Mouse (Mus musculus): ENCODE measurements around the gene Fbn1. TPM values are rescaled to one million over a fixed set of nuclear protein-coding genes. Genes with fewer than 3 reads are reported as not detected.

The Fbn1 gene
- polyA plus RNA-seq, 1 experiment from 2014 or later: 20.8 TPM

DNA sequence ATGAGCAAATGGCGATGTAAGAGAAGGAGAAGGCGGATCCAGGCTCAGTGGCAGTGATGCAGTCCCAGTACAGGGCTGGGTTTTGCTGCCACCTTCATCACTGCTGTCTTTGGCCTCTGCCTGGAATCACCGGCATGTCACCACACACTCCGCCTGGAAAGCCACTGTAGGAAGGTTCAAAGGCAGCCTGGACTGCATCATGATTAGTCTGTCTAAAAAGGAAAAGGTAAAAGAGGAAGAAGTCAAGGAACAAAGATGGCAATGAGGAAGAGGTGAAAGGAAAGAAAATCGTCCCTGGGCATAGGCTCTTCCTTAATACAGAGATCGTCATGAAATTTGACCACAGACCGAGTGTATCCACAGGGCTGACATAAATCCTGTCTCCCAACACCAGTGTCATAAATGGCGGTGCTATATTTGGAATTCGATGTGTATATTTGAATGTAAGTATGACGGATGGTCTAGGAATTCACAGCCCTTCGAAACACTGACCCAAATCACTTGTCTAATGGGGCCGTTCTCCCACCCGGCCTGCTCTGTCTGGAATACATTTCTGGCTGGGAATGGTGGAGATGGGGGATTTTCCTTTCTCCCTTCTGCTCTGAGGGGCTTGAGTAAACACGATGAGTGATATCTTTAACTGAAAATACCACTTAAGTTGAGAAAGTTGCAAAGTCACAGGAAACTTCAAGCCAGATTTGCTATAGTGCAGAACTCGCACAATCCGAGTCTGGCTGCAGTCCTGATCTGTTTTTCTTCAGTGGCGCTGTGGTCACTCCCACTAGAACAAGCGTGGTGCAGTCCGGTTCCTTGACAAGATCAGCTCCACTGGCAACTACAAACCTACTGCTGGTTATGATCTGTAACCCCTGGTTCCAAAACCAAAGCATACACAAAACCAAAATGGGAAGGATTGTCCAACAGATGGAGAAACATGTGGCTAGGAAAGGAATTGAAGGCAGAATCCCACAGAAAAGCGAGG is 12.7 kb downstream of the Fbn1 start:
- H3K36me3 ChIP-seq: no peaks in the 10 kb centered on the region
- peak; percentile 80 for ATAC-seq
- H3K4me3 ChIP-seq (replicated peaks): no peak overlapping the region
- no peaks in the 10 kb centered on the region for H3K9me3 ChIP-seq
- no peak overlapping the region for H3K4me2 ChIP-seq (replicated peaks)
- H3K9ac ChIP-seq: no peak overlapping the region
- 46% methylated on average over 20 of the region's 20 CpGs for WGBS
- H3K27me3 ChIP-seq (replicated peaks): no peaks in the 10 kb centered on the region
- H3K4me1 ChIP-seq (replicated peaks): peaks cover 19% of the 10 kb centered on the region; the same call in 1 of the 2 replicates
- peak overlapping the region; percentile 68 for H3K27ac ChIP-seq

DNA sequence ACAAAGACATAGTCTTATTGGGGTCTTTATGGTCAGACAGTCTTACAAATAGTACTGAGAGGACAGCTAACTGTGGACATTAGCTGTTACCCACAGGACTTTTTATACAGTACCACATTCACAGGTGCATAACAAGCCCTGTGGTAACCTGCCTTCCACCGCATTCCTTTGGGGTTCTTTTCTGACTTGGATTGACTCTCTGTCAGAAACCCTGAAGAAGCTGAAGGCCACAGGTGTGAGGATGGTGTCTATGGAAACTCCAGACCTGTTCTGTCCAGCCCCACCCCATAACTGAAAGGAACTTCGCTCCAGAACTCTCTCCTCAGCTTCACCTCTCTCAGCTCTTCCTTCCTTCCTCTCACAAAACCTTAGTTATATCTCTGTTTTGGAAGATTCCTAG is 13.5 kb downstream of the Fbn1 start:
- no peak overlapping the region for H3K9ac ChIP-seq
- no peak for ATAC-seq
- no peak overlapping the region for H3K4me2 ChIP-seq (replicated peaks)
- no peaks in the 10 kb centered on the region for H3K27me3 ChIP-seq (replicated peaks)
- no peak overlapping the region for H3K4me3 ChIP-seq (replicated peaks)
- H3K4me1 ChIP-seq (replicated peaks): peaks cover 19% of the 10 kb centered on the region; the same call in 1 of the 2 replicates
- H3K27ac ChIP-seq: no peak overlapping the region
- no peaks in the 10 kb centered on the region for H3K9me3 ChIP-seq
- WGBS: 91% methylated on average over 2 of the region's 2 CpGs
- no peaks in the 10 kb centered on the region for H3K36me3 ChIP-seq

DNA sequence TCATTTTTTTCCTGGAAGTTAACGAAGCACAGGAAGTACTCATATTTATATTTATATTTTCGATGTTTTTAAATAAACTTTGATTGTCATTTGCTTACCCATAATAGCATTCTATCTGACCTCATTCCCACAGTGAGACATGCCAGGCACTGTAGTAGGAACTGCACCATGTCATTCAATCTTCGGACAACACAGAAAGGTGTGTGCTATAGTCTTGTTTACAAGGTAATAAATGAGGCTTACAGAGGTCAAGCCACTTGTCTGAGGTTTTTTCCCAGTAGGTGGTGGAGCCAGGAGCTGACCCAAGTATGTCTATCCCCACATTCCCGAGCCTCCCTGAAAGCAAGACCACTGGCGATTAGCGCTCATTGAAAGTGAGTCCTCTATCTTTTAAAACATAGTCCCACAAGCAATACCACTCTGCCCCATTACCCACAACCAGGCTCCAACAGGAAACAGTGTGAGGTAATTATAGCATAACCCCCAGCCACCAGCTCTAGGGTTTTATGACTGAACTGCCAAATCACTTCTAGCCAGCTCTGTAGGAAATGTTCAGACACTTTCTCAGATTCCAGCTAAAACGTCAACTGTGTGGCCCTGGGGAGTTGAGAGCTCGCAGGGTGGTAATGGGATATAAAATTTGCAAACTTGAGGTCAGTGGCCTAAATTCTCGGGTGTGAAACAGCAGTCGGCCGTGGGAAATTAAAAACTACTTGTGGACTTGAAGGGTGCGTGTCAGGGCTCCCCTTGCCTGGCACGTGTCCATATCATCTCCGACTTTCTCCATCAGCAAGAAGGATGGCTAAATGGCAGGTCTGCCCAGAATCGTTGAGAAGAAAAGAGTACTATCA is 15.5 kb downstream of the Fbn1 start:
- no peaks in the 10 kb centered on the region for H3K9me3 ChIP-seq
- 0 out of 2 replicates have a peak, but pooled peaks have one; percentile 24 for ATAC-seq
- H3K27ac ChIP-seq: peak overlapping the region; percentile 28; the same call in 1 of the 2 replicates
- H3K4me3 ChIP-seq (replicated peaks): no peak overlapping the region
- H3K4me2 ChIP-seq (replicated peaks): no peak overlapping the region
- H3K9ac ChIP-seq: no peak overlapping the region
- WGBS: 45% methylated on average over 15 of the region's 15 CpGs
- H3K4me1 ChIP-seq (replicated peaks): peaks cover 19% of the 10 kb centered on the region; the same call in 1 of the 2 replicates
- no peaks in the 10 kb centered on the region for H3K27me3 ChIP-seq (replicated peaks)
- no peaks in the 10 kb centered on the region for H3K36me3 ChIP-seq

DNA sequence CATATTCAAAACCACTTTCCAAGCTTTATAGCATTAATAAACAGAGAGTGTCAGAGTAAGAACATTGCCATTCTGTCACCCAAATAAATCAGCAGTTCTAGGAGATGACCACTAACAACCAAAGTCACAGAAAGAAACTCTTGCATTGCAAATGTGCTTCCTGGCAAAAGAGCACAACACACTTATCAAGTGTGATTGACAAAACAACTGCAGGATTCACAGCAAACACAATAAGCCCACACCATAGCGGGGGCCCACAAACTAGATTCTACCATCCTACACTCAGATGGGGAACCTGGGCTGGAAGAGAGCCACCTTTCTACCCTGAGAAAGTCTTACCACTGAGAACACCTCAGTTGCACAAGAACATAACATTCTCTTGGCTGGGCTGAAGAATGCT is 17.8 kb downstream of the Fbn1 start:
- Histone ChIP-seq H3K36me3 (no peaks in the 10 kb centered on the region), H3K27me3 (replicated peaks) (no peaks in the 10 kb centered on the region), H3K4me3 (replicated peaks) (no peak overlapping the region), H3K27ac (no peak overlapping the region), H3K9me3 (no peaks in the 10 kb centered on the region), H3K4me1 (replicated peaks) (peaks cover 20% of the 10 kb centered on the region; the same call in 1 of the 2 replicates), H3K4me2 (replicated peaks) (no peak overlapping the region), H3K9ac (no peak overlapping the region)
- no peak for ATAC-seq
- WGBS: 96% methylated on average over 1 of the region's 1 CpGs

DNA sequence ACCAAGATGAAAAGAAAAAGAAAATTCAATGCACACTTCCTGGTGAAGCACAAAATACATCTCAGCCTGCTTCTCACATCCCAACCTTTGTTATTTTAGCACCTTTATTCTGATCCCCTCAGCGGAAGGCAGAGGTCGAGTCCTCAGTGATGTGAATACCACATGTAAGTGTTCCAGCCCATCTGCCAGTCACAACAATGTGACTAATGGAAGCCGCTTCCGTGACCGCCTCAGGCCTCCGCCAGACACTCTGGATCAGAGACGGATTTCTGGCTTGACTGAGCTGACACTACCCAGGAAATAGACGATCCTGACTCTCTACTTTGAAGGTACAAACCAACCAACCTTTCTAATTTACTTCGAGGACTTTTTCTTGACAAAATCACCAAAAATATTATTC is 22.9 kb downstream of the Fbn1 start:
- no peaks in the 10 kb centered on the region for H3K36me3 ChIP-seq
- peaks cover 2% of the 10 kb centered on the region; the same call in 1 of the 2 replicates for H3K4me1 ChIP-seq (replicated peaks)
- 0 out of 2 replicates have a peak overlapping the region, but pooled peaks have one; percentile 32 for H3K27ac ChIP-seq
- no peak for ATAC-seq
- H3K27me3 ChIP-seq (replicated peaks): no peaks in the 10 kb centered on the region
- H3K9ac ChIP-seq: no peak overlapping the region
- 79% methylated on average over 9 of the region's 9 CpGs for WGBS
- H3K4me2 ChIP-seq (replicated peaks): no peak overlapping the region
- no peak overlapping the region for H3K4me3 ChIP-seq (replicated peaks)
- no peaks in the 10 kb centered on the region for H3K9me3 ChIP-seq

DNA sequence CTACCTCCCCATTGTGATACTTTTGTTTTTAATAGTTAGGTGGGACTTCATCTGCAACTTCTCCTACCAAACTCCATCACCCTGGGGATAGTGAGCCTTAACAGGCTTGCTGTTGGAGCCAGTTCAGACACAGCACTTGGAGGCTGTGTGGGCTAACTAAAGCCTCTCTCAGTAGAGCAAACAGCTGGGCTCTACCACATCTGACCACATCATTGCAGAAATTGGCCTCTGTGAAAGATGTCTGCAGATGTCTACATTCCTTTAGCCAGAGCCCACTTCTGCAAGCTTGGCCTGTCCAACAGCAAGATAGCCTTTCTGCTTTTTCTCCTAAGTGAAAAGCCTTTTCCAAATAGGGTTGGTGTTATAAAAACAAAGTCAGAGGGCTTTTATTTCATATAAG is 23.6 kb downstream of the Fbn1 start:
- H3K4me2 ChIP-seq (replicated peaks): no peak overlapping the region
- ATAC-seq: no peak
- H3K9me3 ChIP-seq: no peaks in the 10 kb centered on the region
- no peak overlapping the region for H3K4me3 ChIP-seq (replicated peaks)
- H3K27me3 ChIP-seq (replicated peaks): no peaks in the 10 kb centered on the region
- no peaks in the 10 kb centered on the region for H3K36me3 ChIP-seq
- peaks cover 2% of the 10 kb centered on the region; the same call in 1 of the 2 replicates for H3K4me1 ChIP-seq (replicated peaks)
- H3K27ac ChIP-seq: no peak overlapping the region
- no peak overlapping the region for H3K9ac ChIP-seq

DNA sequence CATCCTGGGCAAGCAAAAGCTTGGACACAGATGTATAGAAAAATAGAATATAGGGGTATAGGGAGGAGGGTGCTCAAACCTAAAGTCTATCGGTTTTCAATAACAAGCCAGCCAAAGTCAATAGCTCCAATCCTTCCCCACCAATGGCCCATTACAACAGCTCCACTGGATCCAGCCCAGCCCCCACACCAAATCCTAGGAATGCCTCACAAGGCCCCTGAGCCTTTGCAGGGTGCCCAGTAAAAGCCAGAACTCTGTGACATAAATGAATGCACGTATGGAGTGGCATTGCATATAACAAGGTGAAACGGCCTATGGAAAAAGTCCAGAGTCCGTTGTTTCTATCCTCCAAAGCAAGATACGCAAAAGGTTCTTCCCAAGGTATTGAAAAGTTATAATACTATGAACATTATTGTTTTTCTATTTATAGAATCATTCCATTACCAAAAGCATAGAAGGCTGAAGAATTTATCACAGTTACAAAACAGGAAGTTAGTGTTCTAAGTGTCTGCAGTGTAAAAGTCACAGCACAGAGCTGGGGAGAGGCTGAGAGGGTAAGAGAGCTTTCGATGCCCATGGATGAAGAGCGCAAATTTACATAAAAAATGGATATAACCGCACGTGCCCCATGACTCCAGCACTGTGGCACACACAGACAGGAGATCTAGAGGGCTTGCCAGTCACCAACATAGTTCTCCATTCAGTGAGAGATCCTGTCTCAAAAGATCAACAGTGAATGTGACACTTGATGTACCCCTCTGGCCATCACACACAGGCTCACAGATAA is 26.1 kb downstream of the Fbn1 start:
- no peak for ATAC-seq
- Histone ChIP-seq H3K9me3 (no peaks in the 10 kb centered on the region), H3K9ac (no peak overlapping the region), H3K36me3 (no peaks in the 10 kb centered on the region), H3K27ac (no peak overlapping the region), H3K4me3 (replicated peaks) (no peak overlapping the region), H3K4me2 (replicated peaks) (no peak overlapping the region), H3K4me1 (replicated peaks) (peaks cover 2% of the 10 kb centered on the region; the same call in 1 of the 2 replicates), H3K27me3 (replicated peaks) (no peaks in the 10 kb centered on the region)
- WGBS: 87% methylated on average over 9 of the region's 9 CpGs

DNA sequence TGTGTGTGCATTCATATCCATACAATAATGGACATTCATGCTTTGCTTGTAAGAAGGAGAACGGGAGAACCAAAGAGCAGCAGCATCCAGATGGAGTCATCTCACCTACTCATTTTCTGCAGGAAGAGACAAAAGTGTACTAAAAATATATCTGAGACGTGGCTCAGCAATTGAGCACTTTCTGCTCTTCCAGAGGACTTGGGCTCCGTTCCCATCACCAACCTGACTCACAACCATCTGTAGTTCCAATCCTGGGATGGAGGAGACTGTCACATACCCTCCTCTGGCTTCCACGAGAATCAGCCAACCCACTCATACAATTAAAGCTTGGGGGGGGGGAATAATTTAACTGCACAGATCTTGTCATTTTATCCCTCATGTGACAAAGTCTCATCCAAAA is 26.7 kb downstream of the Fbn1 start:
- H3K27me3 ChIP-seq (replicated peaks): no peaks in the 10 kb centered on the region
- H3K27ac ChIP-seq: no peak overlapping the region
- no peak overlapping the region for H3K4me2 ChIP-seq (replicated peaks)
- peaks cover 2% of the 10 kb centered on the region; the same call in 1 of the 2 replicates for H3K4me1 ChIP-seq (replicated peaks)
- H3K9me3 ChIP-seq: no peaks in the 10 kb centered on the region
- H3K4me3 ChIP-seq (replicated peaks): no peak overlapping the region
- no peaks in the 10 kb centered on the region for H3K36me3 ChIP-seq
- no peak overlapping the region for H3K9ac ChIP-seq
- WGBS: 79% methylated on average over 4 of the region's 4 CpGs
- no peak for ATAC-seq

DNA sequence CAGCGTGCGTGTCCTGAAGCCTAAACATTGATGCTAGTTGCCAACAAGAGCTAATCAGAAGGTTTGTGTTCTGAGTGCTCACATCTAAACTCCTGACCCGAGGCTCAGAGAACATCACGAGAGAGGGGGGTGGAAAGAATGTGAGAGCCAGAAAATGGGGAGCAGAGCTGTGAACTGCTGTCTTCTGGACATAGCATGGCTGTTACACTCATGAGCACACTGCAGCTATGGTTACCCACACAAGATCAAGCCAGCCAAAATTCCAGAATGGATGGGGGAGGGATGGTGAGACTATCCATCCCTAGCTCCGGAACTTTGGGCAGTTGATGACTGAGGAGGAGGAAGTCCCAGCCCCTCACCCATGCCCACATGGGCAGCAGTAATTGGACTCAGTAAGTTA is 27.7 kb downstream of the Fbn1 start:
- H3K4me3 ChIP-seq (replicated peaks): no peak overlapping the region
- no peaks in the 10 kb centered on the region for H3K27me3 ChIP-seq (replicated peaks)
- H3K36me3 ChIP-seq: no peaks in the 10 kb centered on the region
- 0 out of 2 replicates have a peak overlapping the region, but pooled peaks have one; percentile 51 for H3K27ac ChIP-seq
- peaks cover 2% of the 10 kb centered on the region; the same call in 1 of the 2 replicates for H3K4me1 ChIP-seq (replicated peaks)
- WGBS: 51% methylated on average over 5 of the region's 5 CpGs
- peak; percentile 47; the same call in 1 of the 2 replicates for ATAC-seq
- no peak overlapping the region for H3K9ac ChIP-seq
- H3K4me2 ChIP-seq (replicated peaks): no peak overlapping the region
- no peaks in the 10 kb centered on the region for H3K9me3 ChIP-seq

DNA sequence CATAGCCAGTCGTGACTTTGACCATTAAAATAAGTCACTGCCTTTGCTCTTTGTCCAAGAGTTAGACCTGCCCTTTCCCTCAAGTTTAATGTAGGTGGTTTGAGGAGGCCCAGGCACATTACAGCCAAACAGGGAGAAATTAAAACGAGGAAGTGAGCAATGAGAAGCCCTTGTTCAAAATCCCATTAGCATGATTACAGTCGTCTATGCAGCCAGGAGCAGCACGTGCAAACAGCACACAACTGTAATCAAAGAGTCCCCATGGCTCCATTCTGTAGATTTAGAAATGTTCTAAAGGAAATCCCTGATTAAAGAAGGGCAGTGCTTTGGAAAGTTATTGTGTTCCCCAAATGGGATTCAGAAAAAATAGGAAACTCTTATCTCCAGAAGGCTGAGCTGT is 29.1 kb downstream of the Fbn1 start:
- 69% methylated on average over 4 of the region's 4 CpGs for WGBS
- no peak overlapping the region for H3K9ac ChIP-seq
- H3K27me3 ChIP-seq (replicated peaks): no peaks in the 10 kb centered on the region
- H3K36me3 ChIP-seq: no peaks in the 10 kb centered on the region
- H3K4me2 ChIP-seq (replicated peaks): no peak overlapping the region
- H3K27ac ChIP-seq: no peak overlapping the region
- no peaks in the 10 kb centered on the region for H3K9me3 ChIP-seq
- no peak overlapping the region for H3K4me3 ChIP-seq (replicated peaks)
- no peaks in the 10 kb centered on the region; the same call in 1 of the 2 replicates for H3K4me1 ChIP-seq (replicated peaks)
- no peak for ATAC-seq

DNA sequence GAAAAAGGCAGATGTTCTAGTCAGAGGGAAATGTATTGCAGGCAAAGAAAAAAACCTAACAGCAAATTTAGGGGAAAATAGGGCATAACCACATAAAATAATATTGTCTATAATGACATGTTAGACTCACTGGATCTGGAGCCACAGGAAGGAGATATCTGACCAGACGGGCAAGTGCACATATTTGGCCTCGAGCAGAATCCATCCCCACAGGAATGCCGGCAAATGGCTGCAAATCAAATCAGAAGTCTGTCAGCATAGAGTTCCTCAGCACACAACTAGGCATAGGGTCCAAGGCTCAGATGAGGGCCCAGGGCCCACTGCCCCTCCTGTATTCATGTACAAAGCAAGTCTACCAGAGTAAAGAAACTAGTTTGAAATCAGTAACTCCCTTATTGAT is 30.4 kb downstream of the Fbn1 start:
- 64% methylated on average over 3 of the region's 3 CpGs for WGBS
- Histone ChIP-seq H3K36me3 (no peaks in the 10 kb centered on the region), H3K4me3 (replicated peaks) (no peak overlapping the region), H3K9me3 (no peaks in the 10 kb centered on the region), H3K4me2 (replicated peaks) (no peak overlapping the region), H3K27ac (no peak overlapping the region), H3K9ac (no peak overlapping the region), H3K4me1 (replicated peaks) (no peaks in the 10 kb centered on the region; the same call in 1 of the 2 replicates), H3K27me3 (replicated peaks) (no peaks in the 10 kb centered on the region)
- no peak for ATAC-seq

Measured in intestine, embryonic 15.5 days (tissue).